Mouse (Mus musculus) MEL (cell line): ENCODE results near the gene Aebp1. TPM values are rescaled to one million over a fixed set of nuclear protein-coding genes. Genes with fewer than 3 reads are reported as not detected.

Experiments used
- DNase-seq: peaks from one replicate; pipeline ENCODE4 v3.0.0; 2011; ENCODE audit warnings: low read depth, low spot score
- H3K27ac ChIP-seq: 2 replicates; pipeline ENCODE4 v1.5.1; 2012; ENCODE audit warnings: low read depth, mild to moderate bottlenecking, control low read depth, low read length, moderate library complexity; ENCODE audit not compliant: control insufficient read depth
- H3K27me3 ChIP-seq, 2 experiments: fragments of 150-350 bp in 1 of 2; sonication (generic) in 1 of 2; 2 replicates each; pipeline ENCODE4 v1.6.1; 2012; ENCODE audit warnings: low read length in 2 of 2, mild to moderate bottlenecking in 2 of 2, improper control_type of control experiment in 1 of 2, moderate library complexity in 1 of 2; ENCODE audit not compliant: insufficient read depth in 2 of 2, control insufficient read depth in 1 of 2
- H3K36me3 ChIP-seq, 2 experiments: 2 replicates each; pipeline ENCODE4 v1.6.1; 2012 to 2014; ENCODE audit warnings: low read length in 2 of 2, improper control_type of control experiment in 1 of 2, inconsistent platforms in 1 of 2, mild to moderate bottlenecking in 1 of 2; ENCODE audit not compliant: insufficient read depth in 2 of 2, control insufficient read depth in 1 of 2
- H3K4me1 ChIP-seq, 2 experiments: fragments of 150-350 bp in 1 of 2; sonication (generic) in 1 of 2; 2 replicates each; pipeline ENCODE4 v1.6.1; 2012; ENCODE audit warnings: low read length in 2 of 2, improper control_type of control experiment in 1 of 2, mild to moderate bottlenecking in 1 of 2; ENCODE audit not compliant: insufficient read depth in 2 of 2, control insufficient read depth in 1 of 2
- H3K4me3 ChIP-seq, 2 experiments: fragments of 150-350 bp in 1 of 2; sonication (generic) in 1 of 2; 2 replicates each; pipeline ENCODE4 v1.5.1; 2012; ENCODE audit warnings: low read depth in 2 of 2, low read length in 2 of 2, mild to moderate bottlenecking in 2 of 2, moderate library complexity in 2 of 2, control low read depth in 1 of 2, improper control_type of control experiment in 1 of 2; ENCODE audit not compliant: control insufficient read depth in 1 of 2, insufficient read depth in 1 of 2
- H3K79me2 ChIP-seq: 2 replicates; pipeline ENCODE4 v1.6.1; 2012; ENCODE audit warnings: mild to moderate bottlenecking, low read length, moderate library complexity; ENCODE audit not compliant: control insufficient read depth, poor library complexity, insufficient read depth
- H3K9ac ChIP-seq: 2 replicates; pipeline ENCODE4 v1.6.1; 2012; ENCODE audit warnings: low read depth, mild to moderate bottlenecking, control low read depth, low read length, moderate library complexity; ENCODE audit not compliant: control insufficient read depth, poor library complexity, severe bottlenecking
- H3K9me3 ChIP-seq: fragments of 150-350 bp; sonication (generic); replicated peaks from 2 replicates; pipeline ENCODE4 v1.6.1; 2012; ENCODE audit warnings: mild to moderate bottlenecking, low read length, improper control_type of control experiment, moderate library complexity; ENCODE audit not compliant: insufficient read depth
- BHLHE40 ChIP-seq: IDR thresholded peaks from 2 replicates; pipeline ENCODE4 v1.6.1; 2012; ENCODE audit warnings: low read depth, mild to moderate bottlenecking, inconsistent platforms, low read length, improper control_type of control experiment, borderline replicate concordance
- CHD1 ChIP-seq: IDR thresholded peaks from 2 replicates; pipeline ENCODE4 v1.6.1; 2012; ENCODE audit warnings: low read depth, mild to moderate bottlenecking, inconsistent platforms, low read length, improper control_type of control experiment
- CHD2 ChIP-seq: IDR thresholded peaks from 2 replicates; pipeline ENCODE4 v1.6.1; 2011; ENCODE audit warnings: low read length, improper control_type of control experiment
- CTCF ChIP-seq, 3 experiments: IDR thresholded peaks in 2 of 3; conservative IDR thresholded peaks in 1 of 3; 2 replicates each; pipeline ENCODE4 v1.5.1; 2011 to 2012; ENCODE audit warnings: low read length in 3 of 3, low read depth in 2 of 3, mild to moderate bottlenecking in 2 of 3, improper control_type of control experiment in 1 of 3, inconsistent platforms in 1 of 3, mixed read lengths in 1 of 3, moderate library complexity in 1 of 3; ENCODE audit not compliant: control insufficient read depth in 1 of 3, insufficient read depth in 1 of 3, poor library complexity in 1 of 3, severe bottlenecking in 1 of 3
- E2F4 ChIP-seq: IDR thresholded peaks from 2 replicates; pipeline ENCODE4 v1.6.1; 2011; ENCODE audit warnings: low read depth, low read length, improper control_type of control experiment, borderline replicate concordance
- ELF1 ChIP-seq: IDR thresholded peaks from 2 replicates; pipeline ENCODE4 v1.6.1; 2014; ENCODE audit warnings: low read depth, mild to moderate bottlenecking, inconsistent platforms, low read length, improper control_type of control experiment, moderate library complexity
- EP300 ChIP-seq, 2 experiments: IDR thresholded peaks; 2 replicates each; pipeline ENCODE4 v1.6.1; 2011; ENCODE audit warnings: improper control_type of control experiment in 2 of 2, low read length in 2 of 2, low read depth in 1 of 2, mild to moderate bottlenecking in 1 of 2
- GABPA ChIP-seq: IDR thresholded peaks from 2 replicates; pipeline ENCODE4 v1.6.1; 2012; ENCODE audit warnings: low read depth, mild to moderate bottlenecking, inconsistent platforms, low read length, improper control_type of control experiment, moderate library complexity
- JUND ChIP-seq: IDR thresholded peaks from 2 replicates; pipeline ENCODE4 v1.6.1; 2011; ENCODE audit warnings: low read depth, mild to moderate bottlenecking, improper control_type of control experiment, low read length
- MAFK ChIP-seq: IDR thresholded peaks from 2 replicates; pipeline ENCODE4 v1.6.1; 2011; ENCODE audit warnings: low read depth, mild to moderate bottlenecking, low read length, improper control_type of control experiment, borderline replicate concordance
- MAX ChIP-seq: IDR thresholded peaks from 2 replicates; pipeline ENCODE4 v1.6.1; 2011; ENCODE audit warnings: low read length, improper control_type of control experiment
- MEF2A ChIP-seq: IDR thresholded peaks from 2 replicates; pipeline ENCODE4 v1.6.1; 2014; ENCODE audit warnings: low read depth, mild to moderate bottlenecking, inconsistent platforms, low read length, improper control_type of control experiment; ENCODE audit not compliant: poor library complexity, insufficient replicate concordance, severe bottlenecking; ENCODE audit errors: extremely low read depth
- MXI1 ChIP-seq: IDR thresholded peaks from 2 replicates; pipeline ENCODE4 v1.6.1; 2011; ENCODE audit warnings: mild to moderate bottlenecking, low read depth, low read length, improper control_type of control experiment
- MYB ChIP-seq: IDR thresholded peaks from 2 replicates; pipeline ENCODE4 v1.6.1; 2011; ENCODE audit warnings: mild to moderate bottlenecking, low read depth, low read length, improper control_type of control experiment
- MYC ChIP-seq: IDR thresholded peaks from 2 replicates; pipeline ENCODE4 v1.6.1; 2011; ENCODE audit warnings: low read depth, mild to moderate bottlenecking, low read length, improper control_type of control experiment, moderate library complexity
- NRF1 ChIP-seq: IDR thresholded peaks from 2 replicates; pipeline ENCODE4 v1.6.1; 2014; ENCODE audit warnings: low read depth, mild to moderate bottlenecking, inconsistent platforms, low read length, improper control_type of control experiment, moderate library complexity; ENCODE audit not compliant: poor library complexity, insufficient read depth, severe bottlenecking
- POLR2A ChIP-seq, 2 experiments: IDR thresholded peaks; 2 replicates each; pipeline ENCODE4 v1.6.1; 2011 to 2012; ENCODE audit warnings: low read length in 2 of 2, mild to moderate bottlenecking in 2 of 2, control low read depth in 1 of 2, improper control_type of control experiment in 1 of 2, low read depth in 1 of 2, moderate library complexity in 1 of 2; ENCODE audit not compliant: control insufficient read depth in 1 of 2, insufficient read depth in 1 of 2, poor library complexity in 1 of 2
- POLR2AphosphoS2 ChIP-seq: IDR thresholded peaks from 2 replicates; pipeline ENCODE4 v1.6.1; 2011; ENCODE audit warnings: low read length, improper control_type of control experiment
- POLR2AphosphoS5 ChIP-seq: IDR thresholded peaks from 2 replicates; pipeline ENCODE4 v1.6.1; 2012; ENCODE audit warnings: low read depth, borderline replicate concordance, mild to moderate bottlenecking, inconsistent platforms, low read length, moderate library complexity, mixed read lengths
- RAD21 ChIP-seq: IDR thresholded peaks from 2 replicates; pipeline ENCODE4 v1.6.1; 2011; ENCODE audit warnings: mild to moderate bottlenecking, low read depth, low read length, improper control_type of control experiment
- SIN3A ChIP-seq: IDR thresholded peaks from 2 replicates; pipeline ENCODE4 v1.6.1; 2012; ENCODE audit warnings: low read length, improper control_type of control experiment, inconsistent platforms
- SMC3 ChIP-seq: IDR thresholded peaks from 2 replicates; pipeline ENCODE4 v1.6.1; 2011; ENCODE audit warnings: low read depth, low read length, improper control_type of control experiment
- TAL1 ChIP-seq: IDR thresholded peaks from 2 replicates; pipeline ENCODE4 v1.6.1; 2012; ENCODE audit warnings: mild to moderate bottlenecking, inconsistent platforms, low read length, moderate library complexity, mixed read lengths
- TCF12 ChIP-seq: IDR thresholded peaks from 2 replicates; pipeline ENCODE4 v1.6.1; 2014; ENCODE audit warnings: low read depth, mild to moderate bottlenecking, inconsistent platforms, low read length, improper control_type of control experiment, moderate library complexity
- UBTF ChIP-seq: IDR thresholded peaks from 2 replicates; pipeline ENCODE4 v1.6.1; 2012; ENCODE audit warnings: low read depth, mild to moderate bottlenecking, inconsistent platforms, low read length, improper control_type of control experiment, moderate library complexity, borderline replicate concordance; ENCODE audit not compliant: insufficient read depth
- ZC3H11A ChIP-seq: IDR thresholded peaks from 2 replicates; pipeline ENCODE4 v1.6.1; 2012; ENCODE audit warnings: low read depth, mild to moderate bottlenecking, inconsistent platforms, low read length, improper control_type of control experiment
- ZKSCAN1 ChIP-seq: IDR thresholded peaks from 2 replicates; pipeline ENCODE4 v1.6.1; 2012; ENCODE audit warnings: low read depth, mild to moderate bottlenecking, inconsistent platforms, low read length, improper control_type of control experiment, moderate library complexity
- ZMIZ1 ChIP-seq: IDR thresholded peaks from 2 replicates; pipeline ENCODE4 v1.6.1; 2012; ENCODE audit warnings: low read depth, mild to moderate bottlenecking, inconsistent platforms, low read length, improper control_type of control experiment, moderate library complexity
- ZNF384 ChIP-seq: IDR thresholded peaks from 2 replicates; pipeline ENCODE4 v1.6.1; 2012; ENCODE audit warnings: low read depth, mild to moderate bottlenecking, inconsistent platforms, low read length, improper control_type of control experiment
- polyA plus RNA-seq, 2 experiments: library from polyadenylated mRNA; stranded (reverse) in 1 of 2; unstranded in 1 of 2; fragments of >175 nt in 1 of 2; fragments of >200 nt in 1 of 2; gene quantifications; 2 replicates each; pipeline versions ENCODE4 v1.2.1 to v1.2.4; 2012; ENCODE audit warnings: low replicate concordance in 2 of 2, low read depth in 1 of 2; ENCODE audit not compliant: insufficient read length in 2 of 2, insufficient read depth in 1 of 2, missing spikeins in 1 of 2
- total RNA-seq: library from RNA; depleted of rRNA; stranded (reverse); fragments of 300-350 nt; gene quantifications from 2 replicates; pipeline ENCODE4 v1.2.3, GENCODE M21; 2012

Aebp1 gene
- total and polyA plus RNA-seq, 3 experiments: 0.10 TPM; not detected in 2

DNA sequence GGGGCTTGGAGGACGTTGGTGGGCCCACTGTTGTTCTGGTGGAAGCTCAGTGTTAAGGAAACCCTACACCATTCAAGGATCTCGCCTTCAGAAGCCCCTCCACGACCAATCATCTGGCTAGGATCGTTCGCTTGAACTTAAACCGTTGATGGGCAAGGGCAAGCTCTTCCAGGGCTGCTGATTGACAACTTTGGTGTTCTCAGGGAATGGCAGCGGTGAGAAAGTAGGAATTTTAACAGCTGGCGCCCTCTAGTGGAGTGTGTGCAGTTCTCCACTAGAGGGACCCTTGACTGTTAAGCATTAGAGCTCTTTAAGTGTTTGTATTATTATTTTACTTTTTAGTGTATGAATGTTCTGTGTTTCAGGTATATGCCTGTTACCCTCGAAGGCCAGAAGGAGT, 24.4 kb downstream of the Aebp1 start:
- Histone ChIP-seq H3K4me1 (no peaks in the 10 kb centered on the region; a peak in 1 of 4 replicates), H3K27me3 (no peaks in the 10 kb centered on the region), H3K27ac (no peak overlapping the region), H3K36me3 (no peaks in the 10 kb centered on the region), H3K9ac (no peak overlapping the region), H3K79me2 (no peaks in the 10 kb centered on the region), H3K4me3 (no peak overlapping the region), H3K9me3 (no peaks in the 10 kb centered on the region)
- peak; percentile 88 for TF ChIP-seq RAD21
- TF ChIP-seq MEF2A: no peak
- peak; percentile 81 for TF ChIP-seq ZC3H11A
- no peak for TF ChIP-seq NRF1
- TF ChIP-seq SIN3A: peak; percentile 23; the same call in 1 of the 2 replicates
- TF ChIP-seq TAL1: no peak
- no peak for TF ChIP-seq MAX
- no peak for TF ChIP-seq MYB
- TF ChIP-seq JUND: no peak
- peak in 2 of 3 experiments; percentile 89 for TF ChIP-seq CTCF (IDR thresholded peaks at IDR 0.05 in 2 of 3, conservative IDR thresholded peaks at IDR 0.05 in 1 of 3; ENCODE audit: control insufficient read depth in 1 of 3, insufficient read depth in 1 of 3, low read depth in 2 of 3, low read length in 3 of 3, poor library complexity in 1 of 3, severe bottlenecking in 1 of 3)
- no peak for TF ChIP-seq EP300 (IDR thresholded peaks at IDR 0.05; ENCODE audit: low read depth in 1 of 2, low read length in 2 of 2)
- no peak for TF ChIP-seq POLR2AphosphoS5
- TF ChIP-seq E2F4: no peak
- TF ChIP-seq BHLHE40: no peak
- TF ChIP-seq MAFK: no peak
- TF ChIP-seq CHD2: no peak
- no peak for TF ChIP-seq MYC
- peak; percentile 87 for TF ChIP-seq SMC3
- no peak for TF ChIP-seq POLR2A (IDR thresholded peaks at IDR 0.05; ENCODE audit: control insufficient read depth in 1 of 2, insufficient read depth in 1 of 2, low read depth in 1 of 2, low read length in 2 of 2, poor library complexity in 1 of 2)
- TF ChIP-seq GABPA: no peak
- no peak for TF ChIP-seq UBTF
- TF ChIP-seq ZKSCAN1: no peak
- DNase-seq: peak; percentile 81

DNA sequence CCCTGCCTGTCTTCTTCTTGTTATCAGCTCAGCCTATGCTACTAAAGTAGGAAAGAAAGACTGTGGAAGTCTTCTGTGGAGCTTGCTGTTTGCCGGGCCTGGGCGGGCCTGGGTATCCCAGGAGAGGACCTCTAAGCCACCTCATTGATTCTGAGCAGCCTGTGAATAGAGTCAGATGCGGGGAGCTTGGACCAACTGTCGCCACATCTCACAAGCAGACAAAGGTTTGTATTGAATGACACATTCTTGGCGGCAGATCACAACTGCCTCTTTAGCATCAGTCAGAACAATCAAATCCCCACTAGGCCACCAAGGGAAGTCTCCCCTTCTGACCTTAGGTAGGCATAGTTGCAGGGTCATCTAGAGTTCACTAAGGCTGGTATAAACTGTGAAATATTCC, 25.5 kb downstream of the Aebp1 start:
- no peaks in the 10 kb centered on the region for H3K27me3 ChIP-seq
- H3K79me2 ChIP-seq: no peaks in the 10 kb centered on the region
- no peak overlapping the region for H3K4me3 ChIP-seq
- H3K9ac ChIP-seq: no peak overlapping the region
- no peaks in the 10 kb centered on the region for H3K36me3 ChIP-seq
- no peaks in the 10 kb centered on the region for H3K9me3 ChIP-seq
- TF ChIP-seq ELF1 (no peak), SIN3A (no peak), MXI1 (no peak), SMC3 (no peak), ZNF384 (no peak), ZKSCAN1 (no peak), EP300 (IDR thresholded peaks at IDR 0.05; ENCODE audit: low read depth in 1 of 2, low read length in 2 of 2) (no peak), TCF12 (no peak), POLR2A (IDR thresholded peaks at IDR 0.05; ENCODE audit: control insufficient read depth in 1 of 2, insufficient read depth in 1 of 2, low read depth in 1 of 2, low read length in 2 of 2, poor library complexity in 1 of 2) (no peak), BHLHE40 (no peak), CHD1 (no peak), MEF2A (no peak), UBTF (no peak), ZMIZ1 (no peak), JUND (no peak), POLR2AphosphoS2 (no peak), NRF1 (no peak), MYC (no peak), MAFK (no peak), ZC3H11A (no peak)
- H3K4me1 ChIP-seq: no peaks in the 10 kb centered on the region; a peak in 1 of 4 replicates
- DNase-seq: no peak
- no peak overlapping the region for H3K27ac ChIP-seq
